Comparison of ENCODE assay signal across 21 mouse cellular contexts in genomic region chr10:120500794-120501193, GRCm38 (mm10). TPM values are rescaled to one million over a fixed set of nuclear protein-coding genes. Genes with fewer than 3 reads are reported as not detected.
DNase-seq lines count a peak whose midpoint lies in the region; ATAC-seq and TF ChIP-seq lines count a peak whose summit lies in the region.
"Had no signal": no experiment of that assay in that cellular context is flagged by ENCODE, and none has a peak within 500 bp of the region (broad histone marks: within the 10 kb centered on the region; RNA-seq: fewer than 3 reads in every experiment).

No protein-coding gene starts in this region.

- no peak overlapping the region for H3K9ac ChIP-seq in intestine, embryonic 14.5 days (ENCODE audit: low read length)
- no peak overlapping the region for H3K9ac ChIP-seq in intestine, embryonic 16.5 days (ENCODE audit: low read depth, low read length)
- no peak overlapping the region for H3K9ac ChIP-seq in hindbrain, postnatal 0 days (replicated peaks; ENCODE audit: low read length)
- H3K9ac ChIP-seq: embryonic facial prominence, embryonic 13.5 days; forebrain, embryonic 12.5 days; heart, embryonic 12.5 days; limb, embryonic 15.5 days; liver, postnatal 0 days had no signal

- H3K36me3 ChIP-seq in intestine, embryonic 14.5 days (ENCODE audit: control insufficient read depth, insufficient read depth, low read length): no peaks in the 10 kb centered on the region
- no peaks in the 10 kb centered on the region for H3K36me3 ChIP-seq in intestine, embryonic 16.5 days (ENCODE audit: control insufficient read depth, insufficient read depth, low read length)
- no peaks in the 10 kb centered on the region for H3K36me3 ChIP-seq in hindbrain, postnatal 0 days (ENCODE audit: insufficient read depth, low read length)
- H3K36me3 ChIP-seq: embryonic facial prominence, embryonic 13.5 days; forebrain, embryonic 12.5 days; heart, embryonic 12.5 days; limb, embryonic 15.5 days had no signal

- intact Hi-C loops in heart, postnatal 14 days (cut with DNase I): no loop called here

- no peak for TF ChIP-seq CTCF in brain, embryonic 14.5 days (IDR thresholded peaks at IDR 0.05; ENCODE audit: borderline replicate concordance, extremely low read depth, insufficient read depth, insufficient read length)
- TF ChIP-seq CTCF in hindbrain, postnatal 0 days (IDR thresholded peaks at IDR 0.05; ENCODE audit: low read depth): no peak

- H3K9me3 ChIP-seq in intestine, embryonic 14.5 days (ENCODE audit: control insufficient read depth, low read length): no peaks in the 10 kb centered on the region
- no peaks in the 10 kb centered on the region for H3K9me3 ChIP-seq in intestine, embryonic 16.5 days (ENCODE audit: control insufficient read depth, low read length)
- no peaks in the 10 kb centered on the region for H3K9me3 ChIP-seq in hindbrain, postnatal 0 days (ENCODE audit: low read length)
- H3K9me3 ChIP-seq: embryonic facial prominence, embryonic 13.5 days; forebrain, embryonic 12.5 days; heart, embryonic 12.5 days; limb, embryonic 15.5 days had no signal

- no peak for TF ChIP-seq POLR2A in brain, embryonic 14.5 days (IDR thresholded peaks at IDR 0.05; ENCODE audit: borderline replicate concordance, extremely low read depth, insufficient read depth, insufficient read length, poor library complexity, severe bottlenecking)

- 60% methylated on average over 9 of the region's 9 CpGs for WGBS in intestine, embryonic 14.5 days
- 62% methylated on average over 9 of the region's 9 CpGs for WGBS in intestine, embryonic 16.5 days
- WGBS in hindbrain, postnatal 0 days: 42% methylated on average over 9 of the region's 9 CpGs

- peak; percentile 30 to 37 for DNase-seq in cerebellum, postnatal 10 days
- DNase-seq in cerebellum, postnatal 25 days: no peak
- DNase-seq in intestine, embryonic 14.5 days (ENCODE audit: low spot score): peak; percentile 40
- peak; percentile 63 for DNase-seq in brain, embryonic 14.5 days (ENCODE audit: low read depth)
- peak; percentile 51 for DNase-seq in hindbrain, postnatal 0 days (ENCODE audit: low spot score)
- DNase-seq in heart, postnatal 14 days: no peak
- no peak for DNase-seq in right cerebral cortex, postnatal 10 days (ENCODE audit: low spot score in 2 of 2)
- DNase-seq: adrenal gland, adult 8-10 months; cerebellum, adult 2 months; heart, postnatal 4 days; kidney, adult 2 months; kidney, postnatal 4 days; layer of hippocampus, postnatal 36 days; liver, postnatal 0 days; right cerebral cortex, postnatal 14 days; thymus, postnatal 36 days had no signal

- H3K27ac ChIP-seq in intestine, embryonic 14.5 days (ENCODE audit: low read depth): no peak overlapping the region
- no peak overlapping the region for H3K27ac ChIP-seq in intestine, embryonic 16.5 days (ENCODE audit: low read length)
- H3K27ac ChIP-seq in hindbrain, postnatal 0 days: no peak overlapping the region
- H3K27ac ChIP-seq: embryonic facial prominence, embryonic 13.5 days; forebrain, embryonic 12.5 days; limb, embryonic 15.5 days had no signal

- H3K4me3 ChIP-seq in intestine, embryonic 14.5 days (ENCODE audit: low read depth, low read length): no peak overlapping the region
- H3K4me3 ChIP-seq in intestine, embryonic 16.5 days (ENCODE audit: low read length): no peak overlapping the region
- H3K4me3 ChIP-seq in hindbrain, postnatal 0 days (ENCODE audit: low read length): no peak overlapping the region
- H3K4me3 ChIP-seq: embryonic facial prominence, embryonic 13.5 days; forebrain, embryonic 12.5 days; heart, embryonic 12.5 days; limb, embryonic 15.5 days had no signal

- H3K4me2 ChIP-seq in intestine, embryonic 14.5 days (ENCODE audit: low read length): no peak overlapping the region
- H3K4me2 ChIP-seq in intestine, embryonic 16.5 days (ENCODE audit: low read depth, low read length): no peak overlapping the region
- H3K4me2 ChIP-seq in hindbrain, postnatal 0 days (ENCODE audit: low read depth, low read length): no peak overlapping the region
- H3K4me2 ChIP-seq: embryonic facial prominence, embryonic 13.5 days; forebrain, embryonic 12.5 days; heart, embryonic 12.5 days; limb, embryonic 15.5 days had no signal

- no peaks in the 10 kb centered on the region for H3K27me3 ChIP-seq in intestine, embryonic 14.5 days (replicated peaks; ENCODE audit: control insufficient read depth, insufficient read depth, low read length)
- no peaks in the 10 kb centered on the region for H3K27me3 ChIP-seq in intestine, embryonic 16.5 days (replicated peaks; ENCODE audit: control insufficient read depth, insufficient read depth, low read length)
- H3K27me3 ChIP-seq in hindbrain, postnatal 0 days (ENCODE audit: insufficient read depth, low read length): no peaks in the 10 kb centered on the region
- H3K27me3 ChIP-seq: embryonic facial prominence, embryonic 13.5 days; forebrain, embryonic 12.5 days; heart, embryonic 12.5 days; limb, embryonic 15.5 days had no signal

- no peaks in the 10 kb centered on the region for H3K4me1 ChIP-seq in intestine, embryonic 14.5 days (replicated peaks; ENCODE audit: control insufficient read depth, insufficient read depth, low read length)
- H3K4me1 ChIP-seq in intestine, embryonic 16.5 days (ENCODE audit: control insufficient read depth, insufficient read depth, low read length): no peaks in the 10 kb centered on the region
- no peaks in the 10 kb centered on the region for H3K4me1 ChIP-seq in hindbrain, postnatal 0 days (ENCODE audit: insufficient read depth, low read length)
- H3K4me1 ChIP-seq: forebrain, embryonic 12.5 days; heart, embryonic 12.5 days; limb, embryonic 15.5 days had no signal

- ATAC-seq in intestine, embryonic 14.5 days (replicated peaks; ENCODE audit: low FRiP score, low TSS enrichment, low read depth): no peak
- ATAC-seq in intestine, embryonic 16.5 days: no peak
- no peak for ATAC-seq in hindbrain, postnatal 0 days
- ATAC-seq: liver, postnatal 0 days had no signal

RNA-seq across cellular contexts. Expression of gene Hmga2, which starts 24.5 kb away (rescaled TPM):
- polyA plus RNA-seq in intestine, embryonic 14.5 days (2014; fragmentation: Nextera tagmentation; extraction: Ambion mirVana): 61.0 and 68.0 TPM in 2 replicates
- 18.6 and 21.1 TPM in 2 replicates for polyA plus RNA-seq in intestine, embryonic 16.5 days (2015; fragmentation: Nextera tagmentation; extraction: Ambion mirVana)
- 8.1 and 9.0 TPM in 2 replicates for polyA plus RNA-seq in brain, embryonic 14.5 days (2012; rRNA removed)
- total RNA-seq in hindbrain, postnatal 0 days (2014; rRNA removed): 1.2 and 1.5 TPM in 2 replicates
- polyA plus RNA-seq in hindbrain, postnatal 0 days (2015; fragmentation: Nextera tagmentation; extraction: Ambion mirVana): 0.98 and 1.5 TPM in 2 replicates
- total RNA-seq in heart, postnatal 14 days (2021): under 1 TPM in 1 of 2 experiments, not detected in 1; 0.07 TPM

Comparison
In these comparisons a context has a peak if more than half of its experiments do, and no peak if none do; other contexts are left out.
1. DNase-seq: peak in cerebellum, postnatal 10 days (2 of 2), intestine, embryonic 14.5 days (single experiment), brain, embryonic 14.5 days (single experiment) and hindbrain, postnatal 0 days (single experiment); none in cerebellum, postnatal 25 days (0 of 2), heart, postnatal 14 days (0 of 2) and right cerebral cortex, postnatal 10 days (0 of 2).